Mouse (Mus musculus) bone marrow macrophage, adult 2 months (primary cell): ENCODE measurements around the gene Gm20388.

Source experiments
- CTCF ChIP-seq: IDR thresholded peaks from 2 replicates; pipeline ENCODE4 v1.5.1; 2012; ENCODE audit warnings: low read depth, mild to moderate bottlenecking, low read length, moderate library complexity
- POLR2A ChIP-seq: IDR thresholded peaks from 2 replicates; pipeline ENCODE4 v1.6.1; 2012; ENCODE audit warnings: mild to moderate bottlenecking, low read depth, low read length, borderline replicate concordance

DNA sequence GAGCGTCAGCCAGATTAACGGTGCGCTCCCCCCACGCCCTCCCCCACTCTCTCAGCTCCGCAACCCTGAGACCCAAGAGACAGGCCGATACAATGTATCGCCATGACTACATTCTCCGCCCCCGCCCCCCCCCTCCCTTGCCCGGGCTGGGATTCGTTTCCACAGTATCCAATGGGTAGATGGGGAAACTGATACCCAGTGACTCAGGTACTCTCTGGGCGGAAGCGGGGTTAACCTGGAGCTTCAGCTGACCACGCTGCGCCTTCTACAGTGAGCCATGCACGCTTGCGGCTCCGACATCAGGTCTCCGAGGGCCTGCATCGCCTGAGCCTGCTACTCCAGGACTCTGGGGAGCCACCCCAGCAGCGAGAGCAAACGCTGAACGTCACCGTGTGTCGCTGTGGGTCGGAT is 2954.1 kb downstream of the Gm20388 start:
- TF ChIP-seq CTCF (no peak), POLR2A (no peak)
